Mouse (Mus musculus) cerebellum, adult 18-20 months (tissue): ENCODE results near the gene Abhd4.

ENCODE experiments used
- DNase-seq, 2 experiments: peaks; one replicate each; pipeline ENCODE4 v3.0.0; 2021

Gene Abhd4

GRCm38 (mm10) chr14:54253741-54254291 lies at the start of gene Abhd4, which contains the start of gene Dad1:
TSS of gene Abhd4 (plus strand) at chr14:54254188.
TSS of gene Dad1 (minus strand) at chr14:54254104.
- peak; percentile 96 to 98 for DNase-seq

- DNase-seq, result no peak
These were observed 49.7 kb upstream of the Abhd4 start for GRCm38 (mm10) chr14:54204311-54204710.

GRCm38 (mm10) chr14:54204786-54205185 lies 49.2 kb upstream of the Abhd4 start:
- no peak for DNase-seq

- DNase-seq, result no peak
These were observed 48.1 kb upstream of the Abhd4 start for GRCm38 (mm10) chr14:54205904-54206303.

- no peak for DNase-seq
These were observed 47.7 kb upstream of the Abhd4 start for GRCm38 (mm10) chr14:54206309-54206708.

GRCm38 (mm10) chr14:54206750-54207550 lies 47.0 kb upstream of the Abhd4 start:
- DNase-seq, result no peak

GRCm38 (mm10) chr14:54207924-54208323 lies 46.1 kb upstream of the Abhd4 start:
- no peak for DNase-seq

- no peak for DNase-seq
These were observed 45.2 kb upstream of the Abhd4 start for GRCm38 (mm10) chr14:54208741-54209140.

GRCm38 (mm10) chr14:54209932-54210331 lies 44.1 kb upstream of the Abhd4 start:
- DNase-seq, result no peak

- DNase-seq, result no peak
These were observed 43.6 kb upstream of the Abhd4 start for GRCm38 (mm10) chr14:54210401-54210800.

GRCm38 (mm10) chr14:54211199-54211598 lies 42.8 kb upstream of the Abhd4 start:
- no peak for DNase-seq

- DNase-seq, result no peak
These were observed 42.2 kb upstream of the Abhd4 start for GRCm38 (mm10) chr14:54211755-54212154.

- no peak for DNase-seq
These were observed 40.3 kb upstream of the Abhd4 start for GRCm38 (mm10) chr14:54213734-54214133.

- no peak for DNase-seq
These were observed 39.5 kb upstream of the Abhd4 start for GRCm38 (mm10) chr14:54214477-54214876.

GRCm38 (mm10) chr14:54214901-54215300 lies 39.1 kb upstream of the Abhd4 start:
- DNase-seq, result no peak

GRCm38 (mm10) chr14:54216126-54216525 lies 37.9 kb upstream of the Abhd4 start:
- no peak for DNase-seq

- DNase-seq, result no peak
These were observed 35.8 kb upstream of the Abhd4 start for GRCm38 (mm10) chr14:54218233-54218632.

GRCm38 (mm10) chr14:54218721-54219120 lies 35.3 kb upstream of the Abhd4 start:
- DNase-seq, result no peak

GRCm38 (mm10) chr14:54219256-54219655 lies 34.7 kb upstream of the Abhd4 start:
- no peak for DNase-seq

- no peak for DNase-seq
These were observed 34.1 kb upstream of the Abhd4 start for GRCm38 (mm10) chr14:54219849-54220248.

GRCm38 (mm10) chr14:54220726-54221494 lies 33.1 kb upstream of the Abhd4 start:
- no peak for DNase-seq

GRCm38 (mm10) chr14:54221641-54222040 lies 32.3 kb upstream of the Abhd4 start:
- DNase-seq, result no peak

- DNase-seq, result no peak
These were observed 31.7 kb upstream of the Abhd4 start for GRCm38 (mm10) chr14:54222289-54222727.
